Mouse (Mus musculus) MEL (cell line): ENCODE results near the gene Tspan32. TPM values are rescaled to one million over a fixed set of nuclear protein-coding genes. Genes with fewer than 3 reads are reported as not detected.

Source experiments
- DNase-seq: peaks from one replicate; pipeline ENCODE4 v3.0.0; 2011; ENCODE audit warnings: low read depth, low spot score
- H3K27ac ChIP-seq: 2 replicates; pipeline ENCODE4 v1.5.1; 2012; ENCODE audit warnings: low read depth, mild to moderate bottlenecking, control low read depth, low read length, moderate library complexity; ENCODE audit not compliant: control insufficient read depth
- H3K27me3 ChIP-seq, 2 experiments: fragments of 150-350 bp in 1 of 2; sonication (generic) in 1 of 2; 2 replicates each; pipeline ENCODE4 v1.6.1; 2012; ENCODE audit warnings: low read length in 2 of 2, mild to moderate bottlenecking in 2 of 2, improper control_type of control experiment in 1 of 2, moderate library complexity in 1 of 2; ENCODE audit not compliant: insufficient read depth in 2 of 2, control insufficient read depth in 1 of 2
- H3K36me3 ChIP-seq, 2 experiments: 2 replicates each; pipeline ENCODE4 v1.6.1; 2012 to 2014; ENCODE audit warnings: low read length in 2 of 2, improper control_type of control experiment in 1 of 2, inconsistent platforms in 1 of 2, mild to moderate bottlenecking in 1 of 2; ENCODE audit not compliant: insufficient read depth in 2 of 2, control insufficient read depth in 1 of 2
- H3K4me1 ChIP-seq, 2 experiments: fragments of 150-350 bp in 1 of 2; sonication (generic) in 1 of 2; 2 replicates each; pipeline ENCODE4 v1.6.1; 2012; ENCODE audit warnings: low read length in 2 of 2, improper control_type of control experiment in 1 of 2, mild to moderate bottlenecking in 1 of 2; ENCODE audit not compliant: insufficient read depth in 2 of 2, control insufficient read depth in 1 of 2
- H3K4me3 ChIP-seq, 2 experiments: fragments of 150-350 bp in 1 of 2; sonication (generic) in 1 of 2; 2 replicates each; pipeline ENCODE4 v1.5.1; 2012; ENCODE audit warnings: low read depth in 2 of 2, low read length in 2 of 2, mild to moderate bottlenecking in 2 of 2, moderate library complexity in 2 of 2, control low read depth in 1 of 2, improper control_type of control experiment in 1 of 2; ENCODE audit not compliant: control insufficient read depth in 1 of 2, insufficient read depth in 1 of 2
- H3K79me2 ChIP-seq: 2 replicates; pipeline ENCODE4 v1.6.1; 2012; ENCODE audit warnings: mild to moderate bottlenecking, low read length, moderate library complexity; ENCODE audit not compliant: control insufficient read depth, poor library complexity, insufficient read depth
- H3K9ac ChIP-seq: 2 replicates; pipeline ENCODE4 v1.6.1; 2012; ENCODE audit warnings: low read depth, mild to moderate bottlenecking, control low read depth, low read length, moderate library complexity; ENCODE audit not compliant: control insufficient read depth, poor library complexity, severe bottlenecking
- H3K9me3 ChIP-seq: fragments of 150-350 bp; sonication (generic); replicated peaks from 2 replicates; pipeline ENCODE4 v1.6.1; 2012; ENCODE audit warnings: mild to moderate bottlenecking, low read length, improper control_type of control experiment, moderate library complexity; ENCODE audit not compliant: insufficient read depth
- BHLHE40 ChIP-seq: IDR thresholded peaks from 2 replicates; pipeline ENCODE4 v1.6.1; 2012; ENCODE audit warnings: low read depth, mild to moderate bottlenecking, inconsistent platforms, low read length, improper control_type of control experiment, borderline replicate concordance
- CHD1 ChIP-seq: IDR thresholded peaks from 2 replicates; pipeline ENCODE4 v1.6.1; 2012; ENCODE audit warnings: low read depth, mild to moderate bottlenecking, inconsistent platforms, low read length, improper control_type of control experiment
- CTCF ChIP-seq, 3 experiments: IDR thresholded peaks in 2 of 3; conservative IDR thresholded peaks in 1 of 3; 2 replicates each; pipeline ENCODE4 v1.5.1; 2011 to 2012; ENCODE audit warnings: low read length in 3 of 3, low read depth in 2 of 3, mild to moderate bottlenecking in 2 of 3, improper control_type of control experiment in 1 of 3, inconsistent platforms in 1 of 3, mixed read lengths in 1 of 3, moderate library complexity in 1 of 3; ENCODE audit not compliant: control insufficient read depth in 1 of 3, insufficient read depth in 1 of 3, poor library complexity in 1 of 3, severe bottlenecking in 1 of 3
- E2F4 ChIP-seq: IDR thresholded peaks from 2 replicates; pipeline ENCODE4 v1.6.1; 2011; ENCODE audit warnings: low read depth, low read length, improper control_type of control experiment, borderline replicate concordance
- ELF1 ChIP-seq: IDR thresholded peaks from 2 replicates; pipeline ENCODE4 v1.6.1; 2014; ENCODE audit warnings: low read depth, mild to moderate bottlenecking, inconsistent platforms, low read length, improper control_type of control experiment, moderate library complexity
- EP300 ChIP-seq, 2 experiments: IDR thresholded peaks; 2 replicates each; pipeline ENCODE4 v1.6.1; 2011; ENCODE audit warnings: improper control_type of control experiment in 2 of 2, low read length in 2 of 2, low read depth in 1 of 2, mild to moderate bottlenecking in 1 of 2
- ETS1 ChIP-seq: IDR thresholded peaks from 2 replicates; pipeline ENCODE4 v1.6.1; 2012; ENCODE audit warnings: low read depth, mild to moderate bottlenecking, inconsistent platforms, low read length, improper control_type of control experiment, moderate library complexity
- GATA1 ChIP-seq: IDR thresholded peaks from 2 replicates; pipeline ENCODE4 v1.6.1; 2011; ENCODE audit warnings: low read depth, low read length, improper control_type of control experiment
- HCFC1 ChIP-seq: IDR thresholded peaks from 2 replicates; pipeline ENCODE4 v1.6.1; 2012; ENCODE audit warnings: low read depth, mild to moderate bottlenecking, inconsistent platforms, low read length, improper control_type of control experiment, moderate library complexity
- JUND ChIP-seq: IDR thresholded peaks from 2 replicates; pipeline ENCODE4 v1.6.1; 2011; ENCODE audit warnings: low read depth, mild to moderate bottlenecking, improper control_type of control experiment, low read length
- KAT2A ChIP-seq: conservative IDR thresholded peaks from 2 replicates; pipeline ENCODE4 v1.6.1; 2012; ENCODE audit warnings: low read depth, low read length, improper control_type of control experiment, inconsistent platforms
- MAFK ChIP-seq: IDR thresholded peaks from 2 replicates; pipeline ENCODE4 v1.6.1; 2011; ENCODE audit warnings: low read depth, mild to moderate bottlenecking, low read length, improper control_type of control experiment, borderline replicate concordance
- MAX ChIP-seq: IDR thresholded peaks from 2 replicates; pipeline ENCODE4 v1.6.1; 2011; ENCODE audit warnings: low read length, improper control_type of control experiment
- MAZ ChIP-seq: IDR thresholded peaks from 2 replicates; pipeline ENCODE4 v1.6.1; 2012; ENCODE audit warnings: low read depth, mild to moderate bottlenecking, inconsistent platforms, low read length, improper control_type of control experiment
- MEF2A ChIP-seq: IDR thresholded peaks from 2 replicates; pipeline ENCODE4 v1.6.1; 2014; ENCODE audit warnings: low read depth, mild to moderate bottlenecking, inconsistent platforms, low read length, improper control_type of control experiment; ENCODE audit not compliant: poor library complexity, insufficient replicate concordance, severe bottlenecking; ENCODE audit errors: extremely low read depth
- MXI1 ChIP-seq: IDR thresholded peaks from 2 replicates; pipeline ENCODE4 v1.6.1; 2011; ENCODE audit warnings: mild to moderate bottlenecking, low read depth, low read length, improper control_type of control experiment
- MYB ChIP-seq: IDR thresholded peaks from 2 replicates; pipeline ENCODE4 v1.6.1; 2011; ENCODE audit warnings: mild to moderate bottlenecking, low read depth, low read length, improper control_type of control experiment
- NELFE ChIP-seq: IDR thresholded peaks from 2 replicates; pipeline ENCODE4 v1.6.1; 2011; ENCODE audit warnings: low read depth, low read length, improper control_type of control experiment
- NRF1 ChIP-seq: IDR thresholded peaks from 2 replicates; pipeline ENCODE4 v1.6.1; 2014; ENCODE audit warnings: low read depth, mild to moderate bottlenecking, inconsistent platforms, low read length, improper control_type of control experiment, moderate library complexity; ENCODE audit not compliant: poor library complexity, insufficient read depth, severe bottlenecking
- POLR2A ChIP-seq, 2 experiments: IDR thresholded peaks; 2 replicates each; pipeline ENCODE4 v1.6.1; 2011 to 2012; ENCODE audit warnings: low read length in 2 of 2, mild to moderate bottlenecking in 2 of 2, control low read depth in 1 of 2, improper control_type of control experiment in 1 of 2, low read depth in 1 of 2, moderate library complexity in 1 of 2; ENCODE audit not compliant: control insufficient read depth in 1 of 2, insufficient read depth in 1 of 2, poor library complexity in 1 of 2
- POLR2AphosphoS2 ChIP-seq: IDR thresholded peaks from 2 replicates; pipeline ENCODE4 v1.6.1; 2011; ENCODE audit warnings: low read length, improper control_type of control experiment
- POLR2AphosphoS5 ChIP-seq: IDR thresholded peaks from 2 replicates; pipeline ENCODE4 v1.6.1; 2012; ENCODE audit warnings: low read depth, borderline replicate concordance, mild to moderate bottlenecking, inconsistent platforms, low read length, moderate library complexity, mixed read lengths
- RAD21 ChIP-seq: IDR thresholded peaks from 2 replicates; pipeline ENCODE4 v1.6.1; 2011; ENCODE audit warnings: mild to moderate bottlenecking, low read depth, low read length, improper control_type of control experiment
- RCOR1 ChIP-seq: IDR thresholded peaks from 2 replicates; pipeline ENCODE4 v1.6.1; 2012; ENCODE audit warnings: low read depth, mild to moderate bottlenecking, inconsistent platforms, low read length, improper control_type of control experiment
- SIN3A ChIP-seq: IDR thresholded peaks from 2 replicates; pipeline ENCODE4 v1.6.1; 2012; ENCODE audit warnings: low read length, improper control_type of control experiment, inconsistent platforms
- SMC3 ChIP-seq: IDR thresholded peaks from 2 replicates; pipeline ENCODE4 v1.6.1; 2011; ENCODE audit warnings: low read depth, low read length, improper control_type of control experiment
- TAL1 ChIP-seq: IDR thresholded peaks from 2 replicates; pipeline ENCODE4 v1.6.1; 2012; ENCODE audit warnings: mild to moderate bottlenecking, inconsistent platforms, low read length, moderate library complexity, mixed read lengths
- TCF12 ChIP-seq: IDR thresholded peaks from 2 replicates; pipeline ENCODE4 v1.6.1; 2014; ENCODE audit warnings: low read depth, mild to moderate bottlenecking, inconsistent platforms, low read length, improper control_type of control experiment, moderate library complexity
- UBTF ChIP-seq: IDR thresholded peaks from 2 replicates; pipeline ENCODE4 v1.6.1; 2012; ENCODE audit warnings: low read depth, mild to moderate bottlenecking, inconsistent platforms, low read length, improper control_type of control experiment, moderate library complexity, borderline replicate concordance; ENCODE audit not compliant: insufficient read depth
- USF1 ChIP-seq: IDR thresholded peaks from 2 replicates; pipeline ENCODE4 v1.6.1; 2014; ENCODE audit warnings: low read depth, mild to moderate bottlenecking, inconsistent platforms, low read length, improper control_type of control experiment, moderate library complexity
- ZC3H11A ChIP-seq: IDR thresholded peaks from 2 replicates; pipeline ENCODE4 v1.6.1; 2012; ENCODE audit warnings: low read depth, mild to moderate bottlenecking, inconsistent platforms, low read length, improper control_type of control experiment
- ZKSCAN1 ChIP-seq: IDR thresholded peaks from 2 replicates; pipeline ENCODE4 v1.6.1; 2012; ENCODE audit warnings: low read depth, mild to moderate bottlenecking, inconsistent platforms, low read length, improper control_type of control experiment, moderate library complexity
- ZMIZ1 ChIP-seq: IDR thresholded peaks from 2 replicates; pipeline ENCODE4 v1.6.1; 2012; ENCODE audit warnings: low read depth, mild to moderate bottlenecking, inconsistent platforms, low read length, improper control_type of control experiment, moderate library complexity
- ZNF384 ChIP-seq: IDR thresholded peaks from 2 replicates; pipeline ENCODE4 v1.6.1; 2012; ENCODE audit warnings: low read depth, mild to moderate bottlenecking, inconsistent platforms, low read length, improper control_type of control experiment
- polyA plus RNA-seq, 2 experiments: library from polyadenylated mRNA; stranded (reverse) in 1 of 2; unstranded in 1 of 2; fragments of >175 nt in 1 of 2; fragments of >200 nt in 1 of 2; gene quantifications; 2 replicates each; pipeline versions ENCODE4 v1.2.1 to v1.2.4; 2012; ENCODE audit warnings: low replicate concordance in 2 of 2, low read depth in 1 of 2; ENCODE audit not compliant: insufficient read length in 2 of 2, insufficient read depth in 1 of 2, missing spikeins in 1 of 2
- total RNA-seq: library from RNA; depleted of rRNA; stranded (reverse); fragments of 300-350 nt; gene quantifications from 2 replicates; pipeline ENCODE4 v1.2.3, GENCODE M21; 2012

Gene Tspan32
- total and polyA plus RNA-seq, 3 experiments, result 53.5 to 212 (median 205) TPM

DNA sequence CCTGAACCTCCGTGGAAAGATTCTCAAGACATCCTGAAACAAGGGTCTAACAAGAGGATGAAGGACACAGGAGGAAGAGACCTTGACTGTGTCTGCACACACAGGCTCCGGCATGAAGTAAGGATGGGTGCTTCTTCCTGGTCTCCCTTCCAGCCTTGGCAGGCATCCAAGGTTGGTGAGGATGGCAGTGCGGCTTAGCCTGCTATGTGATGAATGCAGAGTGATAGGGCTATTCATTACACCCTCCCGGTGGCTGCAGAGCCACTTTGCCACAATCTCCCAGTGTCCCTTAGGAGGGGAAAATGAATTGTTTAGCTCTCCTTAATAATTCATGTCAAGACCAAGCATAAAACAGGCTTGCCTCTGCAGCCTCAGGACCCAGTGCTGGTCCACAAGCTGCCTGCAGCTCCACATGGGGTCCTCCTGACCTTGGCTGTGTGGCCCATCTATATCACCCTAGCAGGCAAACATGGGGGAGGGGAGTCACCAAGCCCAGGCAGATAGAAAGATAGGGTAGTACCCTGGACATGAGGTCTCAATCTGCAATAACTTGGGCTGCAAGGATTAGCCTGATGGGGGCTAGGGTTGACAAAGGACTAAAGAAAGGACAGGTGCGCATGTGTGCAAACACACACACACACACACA is 7.5 kb downstream of the Tspan32 start:
- Histone ChIP-seq H3K79me2 (peaks cover 15% of the 10 kb centered on the region), H3K9me3 (no peaks in the 10 kb centered on the region), H3K36me3 (peaks cover 0 to 54% of the 10 kb centered on the region in 2 experiments), H3K27me3 (no peaks in the 10 kb centered on the region), H3K9ac (no peak overlapping the region), H3K27ac (no peak overlapping the region), H3K4me1 (peaks cover 16 to 77% of the 10 kb centered on the region in 2 experiments), H3K4me3 (no peak overlapping the region)
- DNase-seq, result peak; percentile 61
- TF ChIP-seq SIN3A (no peak), MXI1 (no peak), UBTF (no peak), POLR2AphosphoS5 (no peak), ZKSCAN1 (0 out of 2 replicates have a peak, but pooled peaks have one; percentile 3), MAFK (no peak), EP300 (IDR thresholded peaks at IDR 0.05; ENCODE audit: low read depth in 1 of 2, low read length in 2 of 2) (0 out of 4 replicates have a peak, but pooled peaks of 1 of the 2 experiments have one; percentile 4), POLR2AphosphoS2 (peak; percentile 78), KAT2A (no peak), GATA1 (no peak), ELF1 (no peak), CTCF (IDR thresholded peaks at IDR 0.05 in 2 of 3, conservative IDR thresholded peaks at IDR 0.05 in 1 of 3; ENCODE audit: control insufficient read depth in 1 of 3, insufficient read depth in 1 of 3, low read depth in 2 of 3, low read length in 3 of 3, poor library complexity in 1 of 3, severe bottlenecking in 1 of 3) (no peak), TCF12 (no peak), ZNF384 (no peak), BHLHE40 (no peak), USF1 (no peak), MYB (0 out of 2 replicates have a peak, but pooled peaks have one; percentile 15), MAZ (no peak), CHD1 (no peak), JUND (no peak), TAL1 (no peak), SMC3 (peak; percentile 21), RAD21 (no peak), MEF2A (no peak), ETS1 (no peak), E2F4 (no peak), ZMIZ1 (peak; percentile 32), NRF1 (no peak), HCFC1 (no peak), POLR2A (IDR thresholded peaks at IDR 0.05; ENCODE audit: control insufficient read depth in 1 of 2, insufficient read depth in 1 of 2, low read depth in 1 of 2, low read length in 2 of 2, poor library complexity in 1 of 2) (peak; percentile 43 to 65; a peak in 3 of 4 replicates), MAX (no peak), NELFE (peak; percentile 39; the same call in 1 of the 2 replicates), RCOR1 (no peak), ZC3H11A (no peak)
